Mouse (Mus musculus): Measurements from ENCODE around the gene Mgat5b.

The Mgat5b gene

DNA sequence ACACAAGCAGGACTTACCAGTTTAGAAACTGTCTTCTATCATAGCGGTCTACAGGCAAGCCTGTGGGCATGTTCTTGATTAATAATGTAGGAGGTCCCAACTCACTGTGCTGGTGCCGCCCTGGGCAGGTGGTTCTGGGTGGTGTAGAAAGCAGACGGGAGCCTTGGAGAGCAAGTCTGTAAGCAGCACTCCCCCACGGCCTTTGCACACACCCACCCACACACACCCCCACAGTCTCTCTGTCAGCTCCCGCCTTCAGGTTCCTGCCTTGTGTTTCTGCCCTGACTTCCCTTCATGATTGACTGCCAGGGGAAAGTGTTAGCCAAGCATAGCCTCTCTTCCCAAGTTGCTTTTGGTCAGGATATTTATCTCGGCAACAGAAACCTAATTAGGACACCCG, 1.3 kb upstream of the Mgat5b start:
- no peak for DNase-seq (ENCODE audit: low read depth, low spot score)

GRCm38 (mm10) chr11:116919186-116920020, 740 bp downstream of the Mgat5b start:
- DNase-seq (ENCODE audit: low read depth, low spot score) = peak; percentile 6

DNA sequence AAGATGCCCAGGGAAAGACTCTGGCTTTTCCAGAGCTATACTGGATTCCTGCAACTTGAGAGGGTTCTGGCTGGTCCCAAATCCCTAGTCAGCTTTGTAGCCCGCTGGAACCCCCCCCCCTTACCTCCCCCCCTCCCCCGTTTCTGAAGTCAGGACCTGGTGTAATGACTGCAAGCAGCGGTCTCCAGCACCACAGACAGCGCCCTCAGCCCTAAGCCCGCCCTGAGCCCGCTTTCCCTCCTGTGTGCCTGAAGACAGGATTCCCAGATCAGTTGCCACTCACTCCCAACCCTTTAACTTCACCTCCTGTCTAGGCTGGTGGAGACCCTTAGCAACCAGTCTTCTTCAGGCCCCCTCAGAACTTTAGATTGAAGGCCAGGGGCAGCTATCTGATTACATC, 2.1 kb downstream of the Mgat5b start:
- peak; percentile 7 for DNase-seq (ENCODE audit: low read depth, low spot score)

DNA sequence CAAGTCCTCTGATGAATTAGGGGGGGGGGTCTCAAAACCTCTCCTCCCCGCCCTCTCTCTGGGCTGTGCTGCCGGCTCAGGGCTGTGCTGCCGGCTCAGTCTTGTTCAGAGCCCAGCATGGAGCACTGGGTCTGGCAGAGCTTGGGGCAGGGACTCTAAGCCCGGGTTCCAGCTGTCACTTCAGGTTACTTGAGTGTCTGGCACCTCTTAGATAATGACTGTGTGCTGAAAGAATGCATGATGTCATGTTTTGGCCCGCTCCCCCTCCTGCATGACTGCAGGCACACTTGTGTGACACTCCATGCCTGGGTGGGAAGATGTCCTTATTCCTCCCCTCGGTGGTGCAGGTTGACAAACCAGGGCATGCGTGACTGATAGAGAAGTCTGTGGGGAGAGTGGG, 3.4 kb downstream of the Mgat5b start:
- no peak for DNase-seq (ENCODE audit: low read depth, low spot score)

DNA sequence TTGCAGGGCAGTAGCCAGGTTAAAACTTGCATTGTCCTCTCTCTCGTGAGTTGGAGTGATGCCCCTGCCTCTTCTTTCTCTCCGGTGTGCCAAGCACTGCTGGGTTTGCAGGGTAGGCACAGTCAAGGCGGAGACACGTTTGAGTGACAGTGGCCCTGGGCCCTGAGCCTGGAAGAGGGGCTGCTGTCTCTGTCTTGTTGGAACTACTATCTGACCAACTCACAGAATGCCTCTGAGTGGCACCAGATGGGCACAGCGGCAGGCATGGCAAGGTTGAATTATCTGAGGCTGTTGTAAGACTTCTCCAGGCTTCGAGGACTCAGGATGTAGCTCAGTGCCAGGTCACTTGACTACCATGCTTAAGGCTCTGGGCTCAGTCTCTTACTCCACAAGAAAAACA, 9.4 kb downstream of the Mgat5b start:
- no peak for DNase-seq (ENCODE audit: low read depth, low spot score)

DNA sequence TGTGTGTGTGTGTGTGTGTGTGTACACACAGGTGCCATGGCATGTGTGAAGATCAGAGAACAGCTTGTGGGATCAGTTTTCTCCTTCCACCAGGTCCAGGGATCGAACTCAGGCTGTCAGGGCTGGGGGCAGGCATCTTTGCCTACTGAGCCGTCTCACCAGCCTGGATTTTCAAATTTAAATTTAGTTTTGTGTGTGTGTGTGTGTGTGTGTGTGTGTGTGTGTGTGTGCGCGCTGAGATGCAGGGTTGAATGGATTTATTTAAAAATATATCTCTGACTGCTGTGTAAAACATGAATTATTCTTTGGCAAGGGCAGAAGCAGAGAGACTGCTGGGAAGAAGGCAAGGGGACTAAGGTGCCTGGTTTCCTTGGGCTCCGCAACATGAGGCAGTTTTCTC, 16.2 kb downstream of the Mgat5b start:
- no peak for DNase-seq (ENCODE audit: low read depth, low spot score)

GRCm38 (mm10) chr11:116935354-116935753, 16.7 kb downstream of the Mgat5b start:
- DNase-seq (ENCODE audit: low read depth, low spot score) = no peak

GRCm38 (mm10) chr11:116935917-116936316, 17.3 kb downstream of the Mgat5b start:
- no peak for DNase-seq (ENCODE audit: low read depth, low spot score)

GRCm38 (mm10) chr11:116937141-116937540, 18.5 kb downstream of the Mgat5b start:
- no peak for DNase-seq (ENCODE audit: low read depth, low spot score)

DNA sequence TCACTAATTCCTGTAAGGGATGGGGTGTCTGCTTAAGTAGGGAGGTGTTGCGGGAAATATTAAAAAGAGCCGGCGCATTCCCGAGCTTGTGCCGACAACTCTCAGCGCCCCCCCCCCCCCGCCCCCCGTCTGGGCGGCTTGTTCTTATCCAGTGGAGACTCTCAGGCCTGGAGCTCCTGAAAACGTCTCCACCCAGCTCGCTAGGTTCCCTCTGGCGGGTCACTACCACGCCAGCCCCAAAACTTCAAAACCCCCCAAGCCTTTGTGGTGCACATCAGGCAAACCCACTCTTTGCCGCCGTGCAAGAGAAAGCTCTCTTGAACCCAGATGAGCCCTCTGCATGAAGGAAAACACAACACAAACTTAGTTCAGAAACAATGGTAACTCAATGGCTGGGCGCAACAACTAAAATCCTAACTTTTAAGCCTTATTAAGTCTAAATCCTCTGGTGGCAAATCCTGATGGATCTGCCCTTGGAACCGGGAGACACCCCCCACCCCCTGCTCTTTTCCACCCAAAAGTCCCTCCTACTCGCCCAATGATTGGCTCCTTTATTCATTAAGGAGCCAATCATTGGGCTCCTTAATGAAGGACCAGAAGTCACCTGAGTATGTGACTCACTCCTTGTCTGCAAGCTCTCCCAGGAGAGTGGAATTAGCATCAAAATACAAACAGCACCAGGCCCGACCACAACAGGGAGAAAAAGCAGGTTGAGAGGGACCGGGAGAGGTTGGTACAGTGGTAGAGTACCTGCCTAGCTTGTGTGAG, 21.6 kb downstream of the Mgat5b start:
- no peak for DNase-seq (ENCODE audit: low read depth, low spot score)

DNA sequence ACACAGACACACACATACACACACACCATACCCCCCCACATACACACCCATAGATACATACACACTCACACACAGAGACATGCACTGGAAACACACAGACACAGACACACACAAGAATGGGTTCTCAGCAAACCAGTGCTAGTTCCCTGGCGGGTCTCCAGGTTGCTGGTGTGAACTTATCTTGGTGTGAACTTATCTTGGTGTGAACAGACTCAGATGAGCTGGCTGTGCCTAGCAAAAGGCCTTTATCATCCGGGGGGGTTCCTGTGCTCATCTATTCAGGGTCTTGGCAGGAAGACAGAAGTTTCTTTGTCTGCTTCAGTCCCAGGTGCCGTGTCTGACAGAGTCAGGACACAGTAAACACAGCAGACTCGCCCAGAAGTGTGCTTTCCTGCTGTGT, 25.7 kb downstream of the Mgat5b start:
- DNase-seq (ENCODE audit: low read depth, low spot score) = no peak

- DNase-seq (ENCODE audit: low read depth, low spot score) = peak; percentile 54
These were observed 31.2 kb downstream of the Mgat5b start for GRCm38 (mm10) chr11:116949832-116950231.

- DNase-seq (ENCODE audit: low read depth, low spot score) = no peak
These were observed 32.8 kb downstream of the Mgat5b start for GRCm38 (mm10) chr11:116951429-116951828.

DNA sequence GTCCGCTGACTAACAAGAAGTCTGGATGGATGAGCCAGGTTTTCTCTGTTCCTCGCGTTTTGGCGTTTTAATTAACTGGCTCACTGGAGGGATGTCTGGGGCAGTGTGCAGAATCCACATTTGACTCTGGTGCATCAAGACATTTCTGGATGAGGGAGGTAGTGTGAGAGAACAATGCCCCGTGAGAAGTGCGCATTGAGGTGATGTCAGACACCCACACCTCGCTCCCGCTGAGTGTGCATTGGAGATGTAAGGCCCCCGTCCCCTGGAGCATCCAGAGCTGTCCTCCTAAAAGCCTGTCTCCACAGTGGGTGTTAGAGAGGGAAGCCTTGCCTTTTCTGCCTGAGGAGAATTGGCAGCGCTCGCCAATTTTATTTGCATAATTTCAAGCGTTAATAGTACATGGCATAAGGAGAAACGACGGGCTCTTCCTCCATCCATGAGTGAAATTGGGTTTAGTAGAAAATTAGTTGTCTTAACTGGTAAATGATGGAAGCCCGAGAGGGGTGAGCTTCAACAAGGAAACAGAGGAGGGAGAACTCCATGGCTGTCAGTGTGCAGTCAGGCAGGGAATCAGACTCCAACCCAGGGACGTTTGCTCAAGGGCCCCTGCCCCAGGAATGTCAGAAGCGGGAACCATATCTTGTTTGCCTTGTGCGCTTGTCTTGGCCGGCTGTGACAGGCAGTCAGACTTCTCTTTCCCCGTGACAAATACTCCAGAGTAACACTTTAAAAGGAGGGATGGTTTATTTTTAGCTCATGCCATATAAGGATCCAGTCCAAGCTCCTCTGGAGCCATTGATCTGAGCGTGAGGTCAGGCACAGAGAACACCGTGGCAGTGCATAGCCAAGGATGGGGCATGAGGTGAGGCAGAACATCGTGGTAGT, 35.8 kb downstream of the Mgat5b start:
- DNase-seq (ENCODE audit: low read depth, low spot score) = no peak

DNA sequence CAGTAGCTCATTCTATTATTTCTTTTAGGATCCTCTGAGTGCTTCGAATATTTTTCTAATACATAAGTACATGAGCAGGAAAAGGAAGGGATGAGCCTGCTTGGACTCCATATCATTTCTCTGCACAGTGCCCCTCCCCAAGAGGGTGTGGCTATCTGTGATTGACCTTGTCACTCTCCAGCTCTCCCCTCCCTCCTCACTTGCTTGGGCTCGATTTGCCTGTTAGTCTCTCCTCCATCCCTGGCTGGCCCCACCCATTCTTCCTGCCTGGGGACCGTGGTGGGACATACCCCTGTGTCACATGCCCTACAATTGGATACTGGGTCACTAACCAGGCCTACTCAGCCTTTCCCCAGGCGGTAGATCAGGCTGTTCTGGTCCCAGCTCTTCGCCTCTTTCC, 39.9 kb downstream of the Mgat5b start:
- DNase-seq (ENCODE audit: low read depth, low spot score) = no peak

- no peak for DNase-seq (ENCODE audit: low read depth, low spot score)
These were observed 46.4 kb downstream of the Mgat5b start for GRCm38 (mm10) chr11:116965061-116965460.

DNA sequence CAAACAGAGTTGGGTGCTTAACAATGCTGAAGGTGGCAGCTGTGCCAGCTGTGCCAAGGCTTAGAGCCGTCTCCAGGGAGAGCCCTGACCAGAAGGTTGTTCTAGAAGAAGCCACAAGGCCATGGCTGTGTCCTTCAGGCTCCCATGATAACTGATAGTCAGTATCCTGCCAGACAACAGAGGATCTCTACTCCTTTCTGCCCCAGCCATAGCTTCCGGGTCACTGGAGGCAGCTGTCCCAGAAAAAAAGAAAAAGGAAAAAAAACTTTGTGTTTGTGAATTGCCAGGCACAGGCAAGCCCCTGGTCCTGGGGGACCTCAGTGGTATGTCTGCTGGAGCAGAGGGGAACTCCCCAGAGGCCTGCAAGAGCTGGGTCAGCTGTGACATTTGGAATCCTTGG, 47.3 kb downstream of the Mgat5b start:
- no peak for DNase-seq (ENCODE audit: low read depth, low spot score)

DNA sequence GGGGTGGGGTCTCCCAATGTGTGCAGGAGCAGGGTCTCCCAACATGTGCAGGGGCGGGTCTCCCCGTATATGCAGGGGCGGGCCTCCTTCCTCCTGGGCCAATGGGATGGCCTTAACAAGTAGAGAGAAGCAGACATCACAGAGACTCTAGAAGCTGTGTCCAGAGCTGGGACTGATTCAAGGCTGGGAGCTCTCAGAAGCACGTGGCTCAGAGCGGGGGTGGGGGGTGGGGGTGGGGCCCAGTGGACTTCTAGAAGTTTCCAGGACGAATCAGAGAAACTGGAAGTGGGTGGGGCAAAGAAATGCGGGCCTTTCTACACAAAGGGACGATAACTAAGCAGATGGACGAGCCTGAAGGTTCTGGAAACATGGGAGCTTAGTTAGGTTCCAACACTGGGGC, 49.9 kb downstream of the Mgat5b start:
- no peak for DNase-seq (ENCODE audit: low read depth, low spot score)

DNA sequence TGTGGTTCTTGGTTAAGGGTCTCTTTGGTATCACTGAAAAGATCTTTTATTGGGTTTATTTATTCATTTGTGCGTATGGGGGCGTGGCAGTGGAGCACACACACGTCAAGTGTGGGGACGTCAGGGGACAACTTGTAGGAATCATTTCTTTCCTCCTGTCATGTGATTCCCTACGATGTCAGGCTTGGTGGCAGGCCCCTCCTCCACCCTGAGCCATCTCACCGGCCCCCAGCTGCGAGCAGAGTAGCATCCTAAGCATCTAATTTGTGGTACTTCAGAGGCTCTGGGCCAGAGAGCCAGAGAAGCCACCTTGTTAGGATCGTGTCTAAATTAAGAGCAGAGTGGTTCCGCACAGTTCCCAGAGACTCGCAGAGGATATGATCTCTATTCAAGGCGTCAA, 50.8 kb downstream of the Mgat5b start:
- DNase-seq (ENCODE audit: low read depth, low spot score) = no peak

GRCm38 (mm10) chr11:116970847-116971246, 52.2 kb downstream of the Mgat5b start:
- no peak for DNase-seq (ENCODE audit: low read depth, low spot score)

DNA sequence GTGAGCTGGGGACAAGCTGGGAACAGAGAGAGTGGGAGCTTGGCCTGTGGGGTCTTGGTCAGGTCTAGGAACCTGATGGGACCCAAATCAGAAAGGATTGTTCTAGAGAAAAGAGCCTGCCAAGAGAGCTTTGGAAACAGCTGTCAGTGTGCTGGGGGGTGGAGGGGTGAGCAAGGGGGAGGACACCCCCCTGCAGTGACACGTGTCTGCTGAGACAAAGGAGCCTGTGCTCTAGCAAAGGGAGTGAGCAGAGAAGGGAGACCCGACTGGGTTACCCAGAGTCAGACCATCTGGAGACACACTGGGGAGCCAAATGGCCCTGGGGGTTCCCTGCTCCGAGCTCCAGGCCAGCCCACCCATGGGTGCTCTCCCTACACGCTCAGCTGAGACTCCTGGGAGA, 54.2 kb downstream of the Mgat5b start:
- no peak for DNase-seq (ENCODE audit: low read depth, low spot score)

- no peak for DNase-seq (ENCODE audit: low read depth, low spot score)
These were observed 54.8 kb downstream of the Mgat5b start for GRCm38 (mm10) chr11:116973508-116973907.
